Mouse (Mus musculus): ENCODE results near the gene Elk3.

Elk3 gene

DNA sequence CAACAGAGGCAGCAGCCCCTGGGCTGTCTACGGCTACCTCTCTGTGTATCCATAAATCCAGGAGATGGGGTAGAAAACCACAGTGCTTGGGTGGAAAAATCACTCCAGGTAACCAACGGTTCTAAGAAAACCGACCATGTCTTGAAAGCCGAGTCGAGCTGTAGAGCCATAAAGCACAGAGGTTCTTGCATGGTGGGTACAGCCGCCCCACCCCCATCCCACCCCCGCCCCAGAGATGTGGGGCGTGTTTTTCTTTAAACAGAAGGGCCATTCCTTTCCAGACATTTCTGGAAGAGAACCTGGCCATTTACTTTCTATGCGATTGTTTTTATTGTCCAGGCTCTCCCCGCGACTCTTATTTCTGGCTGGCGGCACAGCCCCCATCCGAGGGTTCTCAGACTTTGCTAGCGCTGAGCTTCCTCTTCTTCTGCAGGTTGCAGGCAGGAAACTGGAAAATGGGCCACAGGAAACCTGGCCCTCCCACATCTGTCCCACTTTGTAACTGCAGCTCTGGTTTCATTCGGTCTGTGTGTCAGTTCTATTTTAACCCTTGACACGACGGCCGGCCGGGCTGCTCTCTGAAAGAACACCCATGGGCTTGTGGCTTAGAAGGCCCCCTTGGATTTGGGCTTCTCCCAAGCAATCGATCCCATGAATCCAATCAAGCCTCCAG lies 16.3 kb downstream of the Elk3 start:
- in situ Hi-C loops (cut with MseI, MboI), result loop anchor here (5.0 to 10.0 kb wide), 2 partner anchors 130 to 133 kb away; no protein-coding TSS in a partner anchor

DNA sequence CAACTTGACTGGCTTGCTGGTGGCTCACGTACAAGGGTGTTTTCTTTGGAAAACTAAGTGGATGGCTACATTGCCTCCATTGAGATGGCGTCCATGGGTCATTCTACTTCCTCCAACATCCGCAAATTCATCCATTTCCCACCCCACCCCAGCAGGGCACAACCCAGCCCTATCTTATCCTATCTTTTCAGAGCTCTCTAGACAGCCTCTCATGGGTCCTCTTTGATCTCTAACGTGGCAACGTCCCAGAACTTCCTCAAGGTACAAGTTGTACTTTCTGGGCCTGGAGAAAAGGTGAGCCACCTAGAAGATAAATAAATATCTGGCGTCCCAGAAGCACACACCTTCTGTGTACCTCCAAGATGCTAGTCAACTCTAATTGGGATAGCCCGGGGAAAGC lies 17.3 kb downstream of the Elk3 start:
- in situ Hi-C loops (cut with MseI, MboI), result loop anchor here (5.0 to 10.0 kb wide), 2 partner anchors 131 to 134 kb away; no protein-coding TSS in a partner anchor

- in situ Hi-C loops (cut with MseI, MboI), result loop anchor here (5.0 to 10.0 kb wide), 2 partner anchors 133 to 135 kb away; no protein-coding TSS in a partner anchor
Measured at GRCm38 (mm10) chr10:93291843-93292242, 19.1 kb downstream of the Elk3 start.

GRCm38 (mm10) chr10:93291352-93291751 lies 19.6 kb downstream of the Elk3 start:
- in situ Hi-C loops (cut with MseI, MboI), result loop anchor here (5.0 to 10.0 kb wide), 2 partner anchors 133 to 136 kb away; no protein-coding TSS in a partner anchor

DNA sequence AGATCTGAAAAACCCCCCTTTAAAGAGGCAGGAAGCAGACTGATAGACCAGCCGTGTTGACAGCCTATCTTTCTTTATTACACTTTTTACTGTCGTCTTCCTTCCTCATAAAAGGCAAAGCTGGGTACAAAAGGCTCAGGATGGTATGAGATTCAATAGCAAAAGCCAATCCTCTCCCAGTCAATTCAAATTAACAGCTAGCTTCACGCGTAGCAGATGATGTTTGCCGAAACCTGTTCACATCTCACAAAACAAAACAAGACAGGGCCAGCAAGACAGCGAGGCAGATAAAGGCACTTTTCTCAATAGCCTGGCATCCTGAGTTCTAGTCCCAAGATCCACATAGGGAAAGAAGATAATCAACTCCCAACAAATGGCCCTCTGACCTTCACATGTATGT lies 21.5 kb downstream of the Elk3 start:
- in situ Hi-C loops (cut with MseI, MboI), result loop anchor here (10.0 kb wide), 1 partner anchor 215 kb away; no protein-coding TSS in a partner anchor

- in situ Hi-C loops (cut with MseI, MboI), result loop anchor here (10.0 kb wide), 1 partner anchor 214 kb away; no protein-coding TSS in a partner anchor
Measured at GRCm38 (mm10) chr10:93288336-93288735, 22.6 kb downstream of the Elk3 start.

GRCm38 (mm10) chr10:93287551-93288145 lies 23.3 kb downstream of the Elk3 start:
- in situ Hi-C loops (cut with MseI, MboI), result loop anchor here (10.0 kb wide), 1 partner anchor 213 kb away; no protein-coding TSS in a partner anchor

DNA sequence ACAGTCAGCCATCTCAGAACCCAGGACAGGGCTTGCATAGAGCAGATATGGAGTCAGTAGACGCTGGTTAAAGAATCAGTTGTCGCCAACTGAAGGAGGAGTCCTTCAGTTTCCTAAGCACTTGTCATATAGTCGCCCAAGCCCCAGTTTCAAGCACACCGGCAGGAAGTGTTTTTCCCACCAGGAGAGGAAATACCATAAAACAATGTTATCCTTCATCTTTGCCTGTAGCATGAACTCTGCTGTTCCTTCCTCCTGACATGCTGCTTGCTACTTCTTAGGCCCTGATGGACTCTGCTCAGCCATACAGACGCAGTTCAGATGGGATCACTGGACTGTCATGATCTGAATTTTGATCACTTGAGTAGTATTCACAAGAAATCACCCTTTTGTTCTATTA lies 25.4 kb downstream of the Elk3 start:
- in situ Hi-C loops (cut with MseI, MboI), result loop anchor here (10.0 kb wide), 1 partner anchor 211 kb away; no protein-coding TSS in a partner anchor

GRCm38 (mm10) chr10:93283258-93283657 lies 27.7 kb downstream of the Elk3 start:
- in situ Hi-C loops (cut with MseI, MboI), result loop anchor here (10.0 kb wide), 1 partner anchor 208 kb away; no protein-coding TSS in a partner anchor

GRCm38 (mm10) chr10:93282526-93282964 lies 28.4 kb downstream of the Elk3 start:
- in situ Hi-C loops (cut with MseI, MboI), result loop anchor here (10.0 kb wide), 1 partner anchor 208 kb away; no protein-coding TSS in a partner anchor

GRCm38 (mm10) chr10:93281092-93281491 lies 29.8 kb downstream of the Elk3 start:
- in situ Hi-C loops (cut with MseI, MboI), result loop anchor here (10.0 kb wide), 1 partner anchor 206 kb away; no protein-coding TSS in a partner anchor

GRCm38 (mm10) chr10:93280586-93280985 lies 30.3 kb downstream of the Elk3 start:
- in situ Hi-C loops (cut with MseI, MboI), result loop anchor here (10.0 kb wide), 1 partner anchor 206 kb away; no protein-coding TSS in a partner anchor

DNA sequence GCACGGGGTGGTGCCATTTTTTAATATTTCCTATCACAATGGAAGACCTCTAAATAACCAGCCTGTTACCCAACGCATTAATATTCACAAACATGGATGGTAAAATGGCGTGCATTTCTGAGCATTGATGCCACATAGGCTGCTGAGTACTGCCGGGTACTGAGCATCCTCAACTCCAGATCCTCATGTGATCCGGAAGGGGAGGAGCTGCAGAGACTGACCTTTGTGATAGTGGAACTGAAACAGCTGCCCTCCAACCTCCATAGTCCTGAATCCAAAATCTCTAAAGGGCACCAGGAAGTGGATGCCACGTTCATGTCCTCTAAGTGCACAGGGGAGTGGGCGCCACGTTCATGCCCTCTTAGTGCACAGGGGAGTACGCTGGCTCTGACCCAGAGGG lies 31.9 kb downstream of the Elk3 start:
- in situ Hi-C loops (cut with MseI, MboI), result no loop called here

GRCm38 (mm10) chr10:93278361-93278760 lies 32.6 kb downstream of the Elk3 start:
- in situ Hi-C loops (cut with MseI, MboI), result no loop called here

- in situ Hi-C loops (cut with MseI, MboI), result no loop called here
Measured at GRCm38 (mm10) chr10:93276857-93277256, 34.1 kb downstream of the Elk3 start.

DNA sequence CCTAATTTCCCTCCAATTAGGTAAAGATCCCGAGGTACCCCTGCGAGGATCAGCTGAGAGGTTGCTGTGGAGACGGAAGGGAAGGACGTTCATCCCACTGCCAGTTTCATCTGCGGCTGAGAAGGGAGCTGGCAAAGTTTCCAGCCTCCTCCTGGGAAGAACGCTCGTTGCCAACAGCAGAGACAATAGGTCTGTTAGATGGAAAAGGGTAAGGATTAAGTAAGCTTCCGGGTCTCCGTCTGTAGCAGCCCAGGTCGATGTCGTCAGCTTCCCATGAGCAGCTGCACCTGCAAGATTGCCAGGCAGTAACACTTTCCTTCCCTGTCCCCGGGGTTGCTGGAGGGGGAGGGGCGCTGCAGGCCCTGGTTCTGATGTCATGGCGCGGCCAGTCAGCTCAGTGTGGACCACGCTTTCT lies 34.6 kb downstream of the Elk3 start:
- in situ Hi-C loops (cut with MseI, MboI), result no loop called here

DNA sequence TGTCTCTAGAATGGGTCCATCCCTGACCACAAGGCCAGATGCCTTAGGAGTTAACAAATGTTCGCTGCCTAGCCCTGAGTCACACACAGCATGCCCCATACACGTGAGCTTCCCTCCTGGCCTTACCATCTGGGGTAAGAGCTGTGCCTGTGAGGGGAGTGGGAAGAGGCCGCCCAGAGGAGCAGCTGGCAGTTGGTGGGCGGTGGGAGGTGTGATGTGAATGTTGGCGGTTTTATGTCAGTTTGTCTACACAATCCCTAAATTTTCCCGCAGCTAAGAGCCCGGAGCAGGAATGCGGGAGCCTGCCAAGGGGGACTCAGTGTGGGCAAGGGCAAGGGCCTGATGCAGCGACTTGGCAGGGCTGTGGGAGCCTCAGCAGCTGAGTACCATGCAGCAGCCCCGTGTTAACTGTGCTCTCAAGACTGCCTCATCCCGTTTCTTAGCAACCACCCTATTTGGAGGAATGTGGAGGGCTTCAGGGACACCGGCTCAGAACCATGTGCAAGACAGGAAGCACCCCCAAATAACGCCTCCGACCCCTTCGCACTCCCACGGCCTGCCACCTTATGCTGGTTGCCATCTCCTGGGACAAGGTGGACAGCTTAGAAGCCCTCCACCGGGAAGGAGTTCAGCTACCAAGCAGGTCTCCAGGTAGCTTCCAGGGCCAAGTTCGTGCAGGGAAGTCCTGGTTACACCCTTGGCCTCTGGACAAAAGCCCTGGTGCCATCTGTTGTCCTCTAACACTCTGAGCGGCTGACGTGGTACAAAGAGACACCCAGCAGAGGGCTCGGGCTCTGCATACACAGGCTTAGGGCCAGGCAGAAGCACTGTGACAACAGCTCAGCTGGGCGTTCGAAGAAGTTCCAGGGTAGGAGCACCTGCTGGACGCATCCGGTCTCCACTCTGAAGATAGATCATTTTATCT lies 35.5 kb downstream of the Elk3 start:
- in situ Hi-C loops (cut with MseI, MboI), result no loop called here

- in situ Hi-C loops (cut with MseI, MboI), result no loop called here
Measured at GRCm38 (mm10) chr10:93274277-93274696, 36.6 kb downstream of the Elk3 start.

DNA sequence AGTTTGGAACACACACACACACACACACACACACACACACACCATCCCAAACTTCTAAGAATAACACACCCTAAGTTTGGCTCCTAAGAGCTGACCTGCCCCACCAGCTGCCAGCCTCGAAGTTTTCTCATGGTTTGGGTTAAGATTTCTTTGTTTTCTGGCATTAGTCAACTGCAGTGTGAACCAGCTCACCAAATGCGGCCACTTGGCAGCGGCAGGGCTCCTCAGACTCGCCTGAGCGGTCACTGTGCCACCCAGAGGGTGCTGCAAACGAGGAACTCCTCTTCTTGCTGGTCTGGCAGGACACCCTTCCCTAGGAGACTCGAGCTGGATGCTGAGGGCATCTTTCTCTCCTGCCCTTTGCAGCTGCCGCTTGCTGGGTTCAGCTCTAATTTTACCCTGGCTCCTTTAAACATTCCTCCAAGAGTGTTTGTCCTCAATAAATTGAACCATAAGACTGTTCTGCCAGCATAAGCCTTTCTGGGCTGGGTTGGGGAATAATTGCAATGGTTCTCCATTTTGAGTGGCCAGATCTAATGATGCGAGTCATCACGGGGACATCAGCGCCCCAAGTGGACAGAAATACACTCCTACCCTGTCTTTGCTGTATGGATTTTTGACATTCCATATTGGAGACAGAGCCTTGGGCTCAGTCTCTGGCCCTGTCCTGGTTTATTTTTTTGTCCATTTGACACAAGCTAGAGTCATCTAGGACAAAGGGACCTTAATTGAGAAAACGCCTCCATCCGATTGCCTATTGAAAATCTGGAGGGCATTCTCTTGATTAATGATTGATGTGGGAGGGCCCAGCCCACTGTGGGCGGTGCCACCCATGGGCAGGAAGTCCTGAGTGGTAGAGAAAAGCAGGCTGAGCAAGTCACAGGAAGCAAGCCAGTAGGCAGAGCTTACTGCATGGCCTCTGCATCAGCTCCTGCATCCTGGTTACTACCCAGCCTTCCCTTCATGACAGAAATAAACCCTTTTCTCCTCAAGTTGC lies 37.7 kb downstream of the Elk3 start:
- in situ Hi-C loops (cut with MseI, MboI), result no loop called here

- in situ Hi-C loops (cut with MseI, MboI), result no loop called here
Measured at GRCm38 (mm10) chr10:93271831-93272230, 39.1 kb downstream of the Elk3 start.
